Mouse (Mus musculus): ENCODE results near the gene Elovl5.

DNA sequence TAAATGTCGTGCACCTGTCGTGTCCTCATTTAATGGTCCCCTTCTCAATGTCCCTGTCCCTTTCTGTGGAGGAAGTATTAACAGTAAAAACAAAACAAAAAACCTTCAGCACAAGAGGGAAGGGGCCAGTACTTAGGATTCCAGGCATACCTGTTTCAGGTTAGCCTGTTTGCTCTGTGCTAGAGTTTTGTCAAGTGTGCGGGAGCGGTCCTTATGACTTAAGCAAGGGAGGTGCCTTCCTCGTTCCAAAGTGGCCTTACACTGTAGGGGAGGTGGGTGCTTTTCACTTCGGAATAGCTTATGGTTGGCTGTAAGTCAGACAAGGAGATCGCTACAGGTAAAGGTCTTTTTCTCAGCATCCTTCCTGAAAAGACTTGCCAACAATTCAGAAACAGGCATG, 49.7 kb downstream of the Elovl5 start:
- TF ChIP-seq CTCF (IDR thresholded peaks at IDR 0.05; ENCODE audit: low read depth) (no peak), EP300 (IDR thresholded peaks at IDR 0.05; ENCODE audit: low read depth) (no peak)
